Mouse (Mus musculus) ES-E14 (cell line): ENCODE measurements around the gene Cpne5.

Experiments used
- CHD2 ChIP-seq: IDR thresholded peaks from 2 replicates; pipeline ENCODE4 v1.6.1; 2014; ENCODE audit warnings: mild to moderate bottlenecking, low read depth, low read length, inconsistent platforms
- HCFC1 ChIP-seq: IDR thresholded peaks from 2 replicates; pipeline ENCODE4 v1.6.1; 2012; ENCODE audit warnings: low read length, inconsistent platforms, borderline replicate concordance; ENCODE audit not compliant: insufficient read depth
- ZC3H11A ChIP-seq: IDR thresholded peaks from 2 replicates; pipeline ENCODE4 v1.6.1; 2012; ENCODE audit warnings: low read depth, mild to moderate bottlenecking, inconsistent platforms, low read length, borderline replicate concordance

- TF ChIP-seq CHD2 (no peak), ZC3H11A (no peak), HCFC1 (no peak)
These were observed 56.2 kb downstream of the Cpne5 start for GRCm38 (mm10) chr17:29181751-29182150.
